Mouse (Mus musculus) C2C12 (cell line): ENCODE data around the gene Nr3c2.

Experiments used
- CTCF ChIP-seq: IDR thresholded peaks from one replicate; pipeline ENCODE4 v1.5.1; 2011; ENCODE audit not compliant: control insufficient read depth, insufficient read depth, insufficient read length
- MAX ChIP-seq: IDR thresholded peaks from one replicate; pipeline ENCODE4 v1.6.1; 2011; ENCODE audit warnings: mild to moderate bottlenecking, control low read depth
- MYOG ChIP-seq: IDR thresholded peaks from one replicate; pipeline ENCODE4 v1.6.1; 2011; ENCODE audit not compliant: control insufficient read depth, insufficient read length; ENCODE audit errors: extremely low read depth
- USF1 ChIP-seq: IDR thresholded peaks from one replicate; pipeline ENCODE4 v1.6.1; 2011; ENCODE audit warnings: low read depth, mild to moderate bottlenecking, control low read depth, moderate library complexity

GRCm38 (mm10) chr8:77250094-77250493 is 350.9 kb downstream of the Nr3c2 start:
- TF ChIP-seq CTCF (no peak), MYOG (no peak), MAX (no peak), USF1 (no peak)
